Mouse (Mus musculus): ENCODE measurements around the gene Jph4. TPM values are rescaled to one million over a fixed set of nuclear protein-coding genes. Genes with fewer than 3 reads are reported as not detected.

Jph4 gene
- total RNA-seq (2015) (not detected in 2 replicates), total RNA-seq (2017) (not detected in 2 replicates)

DNA sequence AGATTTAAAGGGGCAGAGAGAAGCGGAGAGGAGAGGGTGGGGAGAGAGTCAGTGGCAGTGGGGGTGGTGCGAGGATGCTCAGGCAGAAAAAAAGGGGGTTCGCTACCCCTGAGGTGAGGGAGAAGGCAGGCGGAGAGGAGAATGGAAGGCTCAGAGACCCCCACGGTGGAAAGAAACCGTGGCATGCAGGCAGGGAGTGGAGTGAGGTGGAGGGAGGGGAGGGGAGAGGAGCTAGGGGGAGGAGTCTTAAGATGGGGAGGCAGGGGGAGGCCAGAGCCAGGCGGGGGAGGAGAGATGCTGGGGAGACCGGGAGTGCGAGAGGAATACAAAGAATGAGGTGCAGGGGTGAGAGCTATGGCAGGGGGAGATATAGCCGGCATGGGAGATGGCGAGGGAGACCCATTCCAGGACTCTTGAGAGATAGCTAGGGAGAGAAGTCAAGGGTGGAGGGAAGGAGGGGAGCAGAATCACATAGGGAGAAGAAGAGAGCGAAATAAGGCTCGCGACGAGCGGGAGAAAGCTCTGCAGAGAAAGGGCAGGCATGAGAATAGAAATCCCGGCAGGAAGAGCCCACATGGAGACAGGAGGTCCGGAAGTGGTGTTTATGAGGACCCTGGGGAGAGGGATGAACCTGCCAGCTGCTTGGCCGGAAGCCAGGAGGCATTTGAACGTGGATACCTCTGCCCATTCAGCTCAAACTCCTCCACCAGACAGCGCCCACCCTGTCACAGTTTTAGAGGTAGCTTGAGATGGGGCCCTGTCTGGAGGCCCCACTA lies at the start of gene Jph4:
Gene Jph4 (minus strand): TSS at position 511 of the 776 bp plus-strand sequence.
- no peak for ATAC-seq (replicated peaks; ENCODE audit: poor library complexity)

DNA sequence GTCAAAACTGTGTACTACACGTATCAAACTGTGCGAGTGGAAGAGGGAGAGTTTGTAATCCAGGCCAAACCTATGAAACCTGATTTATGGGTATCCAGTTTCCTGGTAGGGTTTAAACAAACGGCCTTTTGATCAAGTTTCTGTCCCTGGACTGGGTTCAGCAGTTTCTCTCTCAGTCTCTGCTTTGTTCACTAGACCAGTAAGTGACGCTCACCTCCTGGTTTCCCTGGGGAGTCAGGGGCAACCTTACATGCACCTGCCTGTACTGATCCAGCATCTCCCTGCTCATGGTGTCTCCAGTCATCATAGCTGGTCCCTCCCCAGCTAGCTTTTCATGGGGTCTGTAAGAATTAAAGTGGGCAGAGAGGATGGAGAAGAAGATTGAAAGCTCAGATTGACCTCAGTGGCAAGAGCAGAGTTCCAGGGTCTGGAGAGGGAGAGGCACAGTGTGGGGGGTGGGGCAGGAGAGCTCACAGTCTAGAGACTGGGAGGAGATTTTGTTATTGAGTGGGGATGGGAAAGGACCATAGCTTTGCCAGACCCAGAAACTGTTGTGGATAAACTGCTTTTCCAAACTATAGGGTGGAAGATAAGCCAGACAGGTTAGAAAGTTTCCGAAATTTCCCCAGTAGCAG lies 47.6 kb upstream of the Jph4 start:
- ATAC-seq (replicated peaks; ENCODE audit: poor library complexity): no peak

DNA sequence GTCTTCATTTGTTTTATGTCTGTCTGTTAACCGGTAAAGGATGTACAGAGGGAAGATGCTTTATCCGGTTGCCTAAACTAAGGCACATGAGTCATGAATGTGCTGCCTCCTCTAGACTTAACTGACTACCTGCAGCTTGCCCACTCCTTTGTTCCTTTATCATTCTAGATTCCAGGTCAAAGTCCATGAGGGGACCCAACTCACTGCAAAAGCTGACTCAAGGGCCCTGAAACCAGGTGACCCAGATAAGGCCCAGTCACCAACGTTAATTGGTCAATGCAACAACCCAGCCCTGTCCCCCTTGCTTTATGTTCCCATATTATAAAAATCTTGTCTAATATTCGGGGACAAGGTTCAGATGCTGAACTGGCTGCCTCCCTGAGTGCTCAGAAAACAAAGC lies 45.4 kb upstream of the Jph4 start:
- no peak for ATAC-seq (replicated peaks; ENCODE audit: poor library complexity)

DNA sequence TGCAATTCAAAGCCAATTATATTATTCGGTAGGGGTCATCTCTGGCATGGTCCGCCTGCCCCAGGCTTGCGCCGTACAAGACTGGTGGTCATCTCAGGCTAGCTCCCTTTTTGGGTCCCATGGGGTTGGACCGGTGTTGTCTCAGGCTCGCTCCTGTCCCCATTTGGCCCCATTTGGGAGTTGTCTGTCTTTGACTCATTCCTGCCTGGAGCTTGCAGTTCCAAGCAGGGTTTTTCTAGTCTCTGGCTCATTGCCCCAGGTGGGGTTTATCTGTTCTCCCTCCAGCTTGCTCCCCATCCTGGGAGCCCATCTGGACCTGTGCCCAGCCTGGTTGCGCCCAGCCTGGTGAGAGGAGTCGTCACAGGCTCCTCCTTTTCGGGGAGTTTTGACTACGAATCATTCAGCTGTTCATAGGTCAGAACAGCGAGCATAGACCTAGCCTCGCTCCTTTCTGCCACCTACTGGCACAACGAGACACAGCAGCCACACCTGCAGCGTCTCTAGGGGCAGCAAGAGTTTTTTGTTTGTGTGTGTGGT lies 44.4 kb upstream of the Jph4 start:
- peak; percentile 99 for ATAC-seq (replicated peaks; ENCODE audit: poor library complexity)

- ATAC-seq (replicated peaks; ENCODE audit: poor library complexity): peak; percentile 60
Observed at GRCm38 (mm10) chr14:55160251-55161071, 43.7 kb upstream of the Jph4 start.

- ATAC-seq (replicated peaks; ENCODE audit: poor library complexity): no peak
Observed at GRCm38 (mm10) chr14:55157322-55158065, 40.8 kb upstream of the Jph4 start.

- ATAC-seq (replicated peaks; ENCODE audit: poor library complexity): no peak
Observed at GRCm38 (mm10) chr14:55152951-55153481, 36.3 kb upstream of the Jph4 start.

DNA sequence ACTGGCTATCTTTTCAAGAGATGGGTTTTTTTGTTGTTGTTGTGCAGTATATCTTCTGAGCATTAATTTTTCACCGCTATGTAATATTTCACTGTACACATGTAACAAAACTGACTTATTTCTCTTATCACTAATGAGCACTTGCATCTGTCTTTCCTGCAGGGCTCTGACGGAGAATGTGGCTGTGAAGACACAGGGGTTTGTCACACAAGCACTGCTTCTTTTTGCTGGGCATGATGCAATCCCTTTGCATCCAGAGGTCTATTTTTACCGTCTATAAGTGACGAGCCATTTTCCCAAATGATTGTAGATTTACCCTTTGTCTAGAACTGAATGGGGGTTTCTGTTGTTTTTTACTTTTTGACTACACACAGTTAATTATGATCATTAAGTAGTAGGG lies 35.4 kb upstream of the Jph4 start:
- peak; percentile 11; the same call in 1 of the 2 replicates for ATAC-seq (replicated peaks; ENCODE audit: poor library complexity)

- ATAC-seq (replicated peaks; ENCODE audit: poor library complexity): no peak
Observed at GRCm38 (mm10) chr14:55150985-55151384, 34.2 kb upstream of the Jph4 start.

DNA sequence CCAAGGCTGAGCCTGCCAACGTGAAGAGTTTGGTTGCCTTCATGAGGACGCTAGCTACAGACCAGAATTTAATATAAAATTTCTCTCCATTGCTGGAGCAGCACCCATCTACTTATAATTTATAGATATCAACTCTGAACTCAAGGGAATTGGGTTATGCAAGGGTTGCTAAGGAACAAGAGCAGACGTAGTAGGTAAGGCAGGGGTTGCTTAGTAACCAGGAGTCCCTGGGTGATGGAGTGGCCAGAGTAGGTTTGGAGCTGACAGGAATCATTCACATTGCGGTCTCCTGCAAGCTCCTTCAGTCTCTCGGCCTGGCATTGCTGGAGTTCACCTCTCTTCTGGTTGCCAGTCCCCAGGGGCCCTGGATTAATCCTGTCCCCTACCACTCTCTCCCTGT lies 32.3 kb upstream of the Jph4 start:
- no peak for ATAC-seq (replicated peaks; ENCODE audit: poor library complexity)

GRCm38 (mm10) chr14:55148363-55148915 lies 31.7 kb upstream of the Jph4 start:
- ATAC-seq (replicated peaks; ENCODE audit: poor library complexity): peak; percentile 69

DNA sequence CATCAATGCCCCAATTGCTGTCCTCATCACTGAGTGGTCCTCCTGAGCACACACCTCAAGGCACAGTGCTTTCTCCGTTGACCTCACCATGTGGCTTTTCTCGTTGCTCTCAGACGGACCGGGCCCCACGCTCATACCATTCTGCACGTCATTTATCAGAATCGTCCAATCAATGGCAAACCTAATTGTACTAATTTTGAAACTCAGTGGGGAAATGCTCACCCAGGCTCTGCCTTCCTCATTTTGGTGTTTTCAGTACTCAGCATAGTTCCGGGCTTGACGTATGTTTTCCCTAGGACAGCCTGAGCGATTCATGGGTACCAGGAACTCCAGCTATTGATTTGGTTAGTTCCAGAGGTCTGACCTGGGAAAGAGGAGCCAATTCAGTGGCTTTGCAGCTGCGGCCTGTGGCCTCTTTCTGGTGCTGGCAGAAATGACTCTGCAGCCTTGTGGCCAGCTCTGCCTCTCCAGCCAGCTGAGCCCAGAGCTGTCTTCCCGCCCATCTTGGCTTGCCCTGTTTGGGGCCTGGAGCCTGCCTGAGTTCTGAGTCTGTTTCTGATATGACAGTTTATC lies 30.2 kb upstream of the Jph4 start:
- ATAC-seq (replicated peaks; ENCODE audit: poor library complexity): peak; percentile 65

DNA sequence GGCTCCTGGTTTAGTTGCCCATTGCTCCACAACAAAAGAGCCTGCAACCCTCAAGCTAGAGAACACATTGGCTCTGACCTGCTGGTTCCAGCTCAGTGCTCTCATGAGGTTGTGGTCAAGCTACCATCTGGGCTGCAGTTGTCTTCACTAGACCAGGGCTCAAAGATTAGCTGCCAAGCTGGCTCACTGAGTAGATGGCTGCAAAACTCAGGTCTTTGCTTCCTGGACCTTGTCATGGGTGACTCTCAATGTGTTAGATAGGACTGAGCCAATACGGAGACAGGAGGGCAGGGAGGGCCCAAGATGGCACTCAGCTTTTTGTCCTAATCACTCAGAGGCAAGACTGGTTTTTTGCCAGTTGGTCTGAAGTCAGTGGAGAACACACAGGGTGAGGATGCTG lies 29.6 kb upstream of the Jph4 start:
- no peak for ATAC-seq (replicated peaks; ENCODE audit: poor library complexity)

- ATAC-seq (replicated peaks; ENCODE audit: poor library complexity): peak; percentile 66; the same call in 1 of the 2 replicates
Observed at GRCm38 (mm10) chr14:55139313-55139712, 22.6 kb upstream of the Jph4 start.

GRCm38 (mm10) chr14:55135676-55136075 lies 18.9 kb upstream of the Jph4 start:
- ATAC-seq (replicated peaks; ENCODE audit: poor library complexity): no peak

DNA sequence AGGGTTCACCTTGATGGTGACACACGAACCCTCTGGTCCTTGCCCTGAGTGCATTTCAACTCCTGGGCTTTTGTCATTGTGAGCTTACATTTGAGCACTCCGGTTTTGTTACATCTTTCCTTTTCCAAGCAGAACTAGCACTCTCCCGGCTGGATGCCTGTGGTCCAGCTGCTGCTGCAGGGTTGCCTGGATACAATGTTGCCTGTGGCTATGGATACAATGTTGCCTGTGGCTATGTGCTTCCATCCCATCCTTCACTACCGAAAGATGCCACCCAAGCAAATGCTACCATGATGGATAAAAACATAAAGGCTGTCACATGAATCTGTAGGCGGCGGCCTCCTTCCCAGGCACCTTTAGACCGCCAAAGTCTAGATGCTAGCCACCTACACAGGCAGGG lies 9.8 kb upstream of the Jph4 start:
- ATAC-seq (replicated peaks; ENCODE audit: poor library complexity): no peak

- no peak for ATAC-seq (replicated peaks; ENCODE audit: poor library complexity)
Observed at GRCm38 (mm10) chr14:55125711-55126110, 9.0 kb upstream of the Jph4 start.

GRCm38 (mm10) chr14:55122359-55122758 lies 5.6 kb upstream of the Jph4 start:
- ATAC-seq (replicated peaks; ENCODE audit: poor library complexity): no peak

GRCm38 (mm10) chr14:55121947-55122346 lies 5.2 kb upstream of the Jph4 start:
- peak; percentile 93 for ATAC-seq (replicated peaks; ENCODE audit: poor library complexity)

All from megakaryocyte progenitor cell, adult 5-6 weeks (primary cell).